Mouse (Mus musculus): ENCODE data around the gene Pon1. TPM values are rescaled to one million over a fixed set of nuclear protein-coding genes. Genes with fewer than 3 reads are reported as not detected.

Pon1 gene
- polyA plus RNA-seq, 1 experiment = not detected

DNA sequence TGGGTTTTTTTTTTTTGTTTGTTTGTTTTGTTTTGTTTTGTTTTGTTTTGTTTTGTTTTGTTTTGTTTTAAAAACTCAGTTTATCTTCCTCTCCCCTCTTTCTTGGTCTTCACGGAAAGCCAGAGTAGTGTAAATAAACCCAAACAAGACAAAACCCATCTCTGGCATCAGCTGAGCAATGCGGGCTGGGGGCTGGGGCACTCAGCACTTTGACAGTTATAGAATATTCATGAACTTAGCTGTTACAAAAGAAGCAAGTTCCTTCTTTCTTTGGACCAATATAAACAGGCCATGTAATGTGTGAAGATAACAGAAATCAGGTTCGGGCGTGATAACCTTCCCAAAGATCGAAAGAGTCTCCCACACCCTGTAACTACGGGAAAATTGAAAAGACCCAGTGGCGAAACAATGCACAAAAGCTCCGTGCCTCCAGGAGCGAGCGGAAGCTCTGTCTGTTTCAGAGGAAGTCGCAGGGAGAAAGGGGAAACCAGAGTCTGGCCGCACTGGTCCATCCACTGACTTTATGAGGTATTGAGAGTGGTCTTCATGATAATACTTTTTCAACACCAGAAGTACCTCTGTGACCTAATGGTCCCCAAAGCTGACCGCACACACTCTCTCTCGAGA lies 26.6 kb downstream of the Pon1 start:
- H3K4me3 ChIP-seq (ENCODE audit: low read depth, low read length) = no peak overlapping the region
- no peak overlapping the region for H3K27ac ChIP-seq (ENCODE audit: insufficient read depth, low read length)
- no peaks in the 10 kb centered on the region for H3K9me3 ChIP-seq (replicated peaks; ENCODE audit: control insufficient read depth, insufficient read depth, low read length, poor library complexity, severe bottlenecking)
- no peak for TF ChIP-seq EP300 (IDR thresholded peaks at IDR 0.05; ENCODE audit: insufficient read depth, low read depth, low read length)
- TF ChIP-seq POLR2A (IDR thresholded peaks at IDR 0.05; ENCODE audit: insufficient read depth, low read length) = no peak
- TF ChIP-seq CTCF (IDR thresholded peaks at IDR 0.05; ENCODE audit: low read depth, low read length) = no peak
- no peaks in the 10 kb centered on the region for H3K27me3 ChIP-seq (ENCODE audit: control insufficient read depth, insufficient read depth, low read length, poor library complexity, severe bottlenecking)
- no peaks in the 10 kb centered on the region for H3K4me1 ChIP-seq (ENCODE audit: control insufficient read depth, insufficient read depth, low read length)
- H3K9ac ChIP-seq (ENCODE audit: low read depth, poor library complexity, severe bottlenecking) = no peak overlapping the region
- no peaks in the 10 kb centered on the region for H3K36me3 ChIP-seq (ENCODE audit: control insufficient read depth, insufficient read depth, low read length, poor library complexity, severe bottlenecking)

DNA sequence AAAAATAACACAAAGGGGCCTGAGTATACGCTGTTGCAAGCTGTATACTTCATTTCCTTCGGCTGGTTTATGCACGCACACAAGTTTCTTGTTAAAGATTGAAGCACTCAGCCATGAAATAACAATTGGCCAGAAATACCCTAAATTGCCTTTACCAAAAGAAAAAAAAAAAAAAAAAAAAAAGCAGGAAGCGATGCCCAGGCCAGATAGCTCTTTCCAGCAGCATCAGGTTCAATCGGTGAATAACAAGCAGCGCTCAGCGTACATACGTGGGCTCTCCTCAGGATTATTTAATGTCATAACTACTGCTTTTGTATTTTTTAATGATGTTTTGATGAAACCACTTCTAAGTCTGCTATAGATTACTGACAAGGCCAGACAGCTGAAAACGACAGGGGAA lies 28.9 kb downstream of the Pon1 start:
- TF ChIP-seq CTCF (IDR thresholded peaks at IDR 0.05; ENCODE audit: low read depth, low read length) (no peak), EP300 (IDR thresholded peaks at IDR 0.05; ENCODE audit: insufficient read depth, low read depth, low read length) (no peak), POLR2A (IDR thresholded peaks at IDR 0.05; ENCODE audit: insufficient read depth, low read length) (no peak)
- no peak overlapping the region for H3K27ac ChIP-seq (ENCODE audit: insufficient read depth, low read length)
- H3K4me1 ChIP-seq (ENCODE audit: control insufficient read depth, insufficient read depth, low read length) = no peaks in the 10 kb centered on the region
- no peaks in the 10 kb centered on the region for H3K36me3 ChIP-seq (ENCODE audit: control insufficient read depth, insufficient read depth, low read length, poor library complexity, severe bottlenecking)
- no peak overlapping the region for H3K4me3 ChIP-seq (ENCODE audit: low read depth, low read length)
- no peaks in the 10 kb centered on the region for H3K9me3 ChIP-seq (replicated peaks; ENCODE audit: control insufficient read depth, insufficient read depth, low read length, poor library complexity, severe bottlenecking)
- H3K9ac ChIP-seq (ENCODE audit: low read depth, poor library complexity, severe bottlenecking) = no peak overlapping the region
- no peaks in the 10 kb centered on the region for H3K27me3 ChIP-seq (ENCODE audit: control insufficient read depth, insufficient read depth, low read length, poor library complexity, severe bottlenecking)

DNA sequence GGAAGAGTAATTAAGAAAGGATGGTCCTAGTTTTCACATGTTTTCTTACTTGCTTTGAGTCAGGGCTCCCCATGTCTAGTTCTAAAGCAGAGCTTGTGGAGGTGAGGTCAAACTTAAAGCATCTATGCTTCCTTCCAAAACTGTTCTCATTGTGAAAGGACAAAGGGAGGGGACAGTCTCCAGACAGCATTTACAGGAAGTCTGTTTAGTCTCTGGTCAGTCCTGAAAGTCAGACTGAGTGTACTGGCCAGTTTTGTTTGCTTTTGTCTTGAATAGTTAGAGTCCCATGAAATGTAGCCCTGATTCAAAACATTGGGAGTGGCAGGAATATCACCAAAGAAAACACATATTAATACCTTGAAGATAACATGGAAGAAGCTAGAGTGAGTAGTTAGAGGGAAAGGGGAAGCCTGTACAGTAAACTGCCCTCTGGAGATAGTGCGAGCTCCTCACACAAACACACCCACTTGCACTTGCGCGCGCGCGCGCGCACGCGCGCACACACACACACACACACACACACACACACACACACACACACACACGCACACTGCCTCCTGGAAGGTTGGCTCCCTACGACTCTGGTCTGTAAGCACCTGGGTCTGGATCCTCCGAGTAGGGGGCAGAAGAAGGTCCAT lies 30.1 kb downstream of the Pon1 start:
- Histone ChIP-seq H3K9me3 (replicated peaks; ENCODE audit: control insufficient read depth, insufficient read depth, low read length, poor library complexity, severe bottlenecking) (no peaks in the 10 kb centered on the region), H3K9ac (ENCODE audit: low read depth, poor library complexity, severe bottlenecking) (no peak overlapping the region), H3K27ac (ENCODE audit: insufficient read depth, low read length) (no peak overlapping the region), H3K36me3 (ENCODE audit: control insufficient read depth, insufficient read depth, low read length, poor library complexity, severe bottlenecking) (no peaks in the 10 kb centered on the region), H3K27me3 (ENCODE audit: control insufficient read depth, insufficient read depth, low read length, poor library complexity, severe bottlenecking) (no peaks in the 10 kb centered on the region), H3K4me3 (ENCODE audit: low read depth, low read length) (no peak overlapping the region), H3K4me1 (ENCODE audit: control insufficient read depth, insufficient read depth, low read length) (no peaks in the 10 kb centered on the region)
- no peak for TF ChIP-seq POLR2A (IDR thresholded peaks at IDR 0.05; ENCODE audit: insufficient read depth, low read length)
- no peak for TF ChIP-seq CTCF (IDR thresholded peaks at IDR 0.05; ENCODE audit: low read depth, low read length)
- no peak for TF ChIP-seq EP300 (IDR thresholded peaks at IDR 0.05; ENCODE audit: insufficient read depth, low read depth, low read length)

DNA sequence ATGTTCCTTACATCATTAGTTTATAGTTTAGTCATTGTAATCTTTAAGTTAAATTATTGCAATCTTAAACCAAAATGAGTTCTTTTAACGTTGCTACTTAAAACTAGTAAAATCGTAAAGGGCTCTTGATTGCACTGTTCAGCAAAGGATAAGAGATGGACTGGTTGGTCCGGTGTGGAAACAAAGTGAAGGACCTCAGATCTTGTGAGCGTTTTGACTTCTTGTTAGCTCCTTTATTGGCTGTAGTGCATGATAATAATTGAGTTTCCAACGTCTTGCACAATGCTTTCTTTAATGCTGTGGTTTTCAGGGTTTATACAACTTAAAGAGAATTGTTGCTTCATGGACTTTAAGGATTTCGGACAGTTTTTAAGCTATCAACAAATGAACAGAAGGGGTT lies 31.7 kb downstream of the Pon1 start:
- Histone ChIP-seq H3K9ac (ENCODE audit: low read depth, poor library complexity, severe bottlenecking) (no peak overlapping the region), H3K9me3 (replicated peaks; ENCODE audit: control insufficient read depth, insufficient read depth, low read length, poor library complexity, severe bottlenecking) (no peaks in the 10 kb centered on the region), H3K27ac (ENCODE audit: insufficient read depth, low read length) (no peak overlapping the region), H3K4me1 (ENCODE audit: control insufficient read depth, insufficient read depth, low read length) (no peaks in the 10 kb centered on the region), H3K4me3 (ENCODE audit: low read depth, low read length) (no peak overlapping the region), H3K36me3 (ENCODE audit: control insufficient read depth, insufficient read depth, low read length, poor library complexity, severe bottlenecking) (no peaks in the 10 kb centered on the region), H3K27me3 (ENCODE audit: control insufficient read depth, insufficient read depth, low read length, poor library complexity, severe bottlenecking) (no peaks in the 10 kb centered on the region)
- TF ChIP-seq POLR2A (IDR thresholded peaks at IDR 0.05; ENCODE audit: insufficient read depth, low read length) (no peak), CTCF (IDR thresholded peaks at IDR 0.05; ENCODE audit: low read depth, low read length) (no peak), EP300 (IDR thresholded peaks at IDR 0.05; ENCODE audit: insufficient read depth, low read depth, low read length) (no peak)

DNA sequence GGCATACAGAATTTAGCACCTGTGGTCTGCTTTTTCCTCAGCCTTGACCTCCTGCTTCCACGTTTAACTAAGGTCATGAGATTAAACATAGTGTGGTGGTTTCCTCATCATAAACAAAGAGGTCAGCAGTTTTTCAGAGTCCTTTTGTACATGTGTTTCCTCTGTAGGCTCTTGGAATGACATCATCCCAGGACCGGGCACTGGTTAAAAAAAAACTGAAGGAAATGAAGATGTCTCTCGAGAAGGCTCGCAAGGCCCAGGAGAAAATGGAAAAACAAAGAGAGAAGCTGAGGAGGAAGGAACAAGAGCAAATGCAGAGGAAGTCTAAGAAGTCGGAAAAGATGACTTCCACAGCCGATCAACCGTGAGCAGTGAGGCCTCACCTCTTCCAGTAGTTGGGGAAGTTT lies 34.4 kb downstream of the Pon1 start:
- H3K4me3 ChIP-seq (ENCODE audit: low read depth, low read length) = no peak overlapping the region
- H3K36me3 ChIP-seq (ENCODE audit: control insufficient read depth, insufficient read depth, low read length, poor library complexity, severe bottlenecking) = no peaks in the 10 kb centered on the region; the same call in 1 of the 2 replicates
- H3K9me3 ChIP-seq (replicated peaks; ENCODE audit: control insufficient read depth, insufficient read depth, low read length, poor library complexity, severe bottlenecking) = peaks cover 14% of the 10 kb centered on the region
- no peak overlapping the region for H3K9ac ChIP-seq (ENCODE audit: low read depth, poor library complexity, severe bottlenecking)
- TF ChIP-seq POLR2A (IDR thresholded peaks at IDR 0.05; ENCODE audit: insufficient read depth, low read length) = no peak
- no peak for TF ChIP-seq EP300 (IDR thresholded peaks at IDR 0.05; ENCODE audit: insufficient read depth, low read depth, low read length)
- no peak for TF ChIP-seq CTCF (IDR thresholded peaks at IDR 0.05; ENCODE audit: low read depth, low read length)
- no peaks in the 10 kb centered on the region for H3K4me1 ChIP-seq (ENCODE audit: control insufficient read depth, insufficient read depth, low read length)
- no peaks in the 10 kb centered on the region for H3K27me3 ChIP-seq (ENCODE audit: control insufficient read depth, insufficient read depth, low read length, poor library complexity, severe bottlenecking)
- no peak overlapping the region for H3K27ac ChIP-seq (ENCODE audit: insufficient read depth, low read length)
